Mouse (Mus musculus): ENCODE data around the gene Ksr1.

DNA sequence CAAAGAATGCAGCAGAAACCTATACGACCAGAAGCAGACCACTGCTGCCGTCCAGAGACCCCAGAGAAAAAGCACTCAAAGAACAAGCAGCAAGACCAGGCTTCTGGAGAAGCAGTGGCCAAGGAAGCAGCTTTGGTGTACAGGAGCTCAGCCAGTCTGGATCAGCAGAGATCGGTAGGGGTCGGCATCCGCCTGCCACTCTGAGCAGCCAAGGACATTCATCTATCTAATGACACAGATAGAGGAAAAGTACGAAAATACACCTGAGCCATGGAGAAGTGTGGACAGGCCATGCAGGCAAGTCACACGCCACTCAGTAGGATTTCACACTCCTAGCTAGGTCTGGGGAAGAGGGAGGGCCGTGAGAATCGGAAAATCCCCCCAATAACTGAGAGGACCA, 12.2 kb downstream of the Ksr1 start:
- TF ChIP-seq RAD21 (IDR thresholded peaks at IDR 0.05; ENCODE audit: low read depth, low read length) (no peak), USF1 (IDR thresholded peaks at IDR 0.05; ENCODE audit: low read depth, low read length) (no peak), POLR2A (IDR thresholded peaks at IDR 0.05; ENCODE audit: low read depth, low read length) (no peak), CHD2 (IDR thresholded peaks at IDR 0.05; ENCODE audit: low read length) (0 out of 2 replicates have a peak, but pooled peaks have one; percentile 24), CTCF (conservative IDR thresholded peaks at IDR 0.05 in 1 of 2, IDR thresholded peaks at IDR 0.05 in 1 of 2; ENCODE audit: low read depth in 2 of 2, low read length in 2 of 2) (no peak), MAZ (IDR thresholded peaks at IDR 0.05; ENCODE audit: low read depth, low read length) (0 out of 2 replicates have a peak, but pooled peaks have one; percentile 38), POLR2AphosphoS2 (IDR thresholded peaks at IDR 0.05; ENCODE audit: low read depth, low read length) (no peak), MAFK (IDR thresholded peaks at IDR 0.05; ENCODE audit: insufficient replicate concordance, low read length) (no peak), EP300 (IDR thresholded peaks at IDR 0.05; ENCODE audit: low read length) (no peak)
